Mouse (Mus musculus): ENCODE data around the gene Dus3l. TPM values are rescaled to one million over a fixed set of nuclear protein-coding genes. Genes with fewer than 3 reads are reported as not detected.

Dus3l gene
- total and polyA plus RNA-seq, 3 experiments = 38.9 to 70.5 TPM; not detected in 1

DNA sequence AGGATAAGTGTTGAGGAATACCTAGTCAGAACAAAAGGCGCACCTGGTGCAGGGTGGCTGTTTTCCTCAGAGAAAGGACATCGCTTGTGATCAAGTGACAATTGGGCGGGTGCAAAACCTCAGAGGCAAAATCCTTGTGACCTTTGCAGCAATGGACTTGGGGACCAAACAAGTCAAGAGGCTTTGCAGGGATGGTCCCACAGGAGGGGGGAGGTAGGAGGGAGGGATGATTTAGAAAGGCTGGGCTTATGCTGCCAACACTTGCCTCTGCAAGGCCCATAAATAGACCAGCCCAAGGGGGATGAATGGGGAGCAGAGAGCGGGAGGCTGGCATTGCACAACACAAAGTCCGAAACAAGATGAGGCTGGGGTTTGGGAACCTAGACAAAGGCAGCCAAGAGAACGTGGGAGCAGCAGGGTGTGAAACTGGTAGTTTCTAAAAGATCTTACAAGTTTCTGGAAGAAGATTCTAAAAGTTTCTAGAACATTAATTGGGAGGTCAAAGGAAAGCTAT lies 54.5 kb downstream of the Dus3l start:
- Histone ChIP-seq H3K27me3 (ENCODE audit: control insufficient read depth in 1 of 2, insufficient read depth in 2 of 2, low read length in 2 of 2) (no peaks in the 10 kb centered on the region), H3K4me1 (ENCODE audit: control insufficient read depth in 1 of 2, insufficient read depth in 2 of 2, low read length in 2 of 2) (no peaks in the 10 kb centered on the region), H3K27ac (ENCODE audit: control insufficient read depth, low read depth, low read length) (no peak overlapping the region), H3K4me3 (ENCODE audit: control insufficient read depth in 1 of 2, insufficient read depth in 1 of 2, low read depth in 2 of 2, low read length in 2 of 2) (no peak overlapping the region), H3K9ac (ENCODE audit: control insufficient read depth, low read depth, low read length, poor library complexity, severe bottlenecking) (no peak overlapping the region), H3K36me3 (ENCODE audit: control insufficient read depth in 1 of 2, insufficient read depth in 2 of 2, low read length in 2 of 2) (peaks cover 0 to 2% of the 10 kb centered on the region in 2 experiments; a peak in 1 of 4 replicates), H3K9me3 (replicated peaks; ENCODE audit: insufficient read depth, low read length) (no peaks in the 10 kb centered on the region), H3K79me2 (ENCODE audit: control insufficient read depth, insufficient read depth, low read length, poor library complexity) (no peaks in the 10 kb centered on the region)
- no peak for TF ChIP-seq GATA1 (IDR thresholded peaks at IDR 0.05; ENCODE audit: low read depth, low read length)
- TF ChIP-seq ZNF384 (IDR thresholded peaks at IDR 0.05; ENCODE audit: low read depth, low read length) = no peak
- TF ChIP-seq CHD2 (IDR thresholded peaks at IDR 0.05; ENCODE audit: low read length) = no peak
- no peak for TF ChIP-seq MEF2A (IDR thresholded peaks at IDR 0.05; ENCODE audit: extremely low read depth, insufficient replicate concordance, low read depth, low read length, poor library complexity, severe bottlenecking)
- no peak for TF ChIP-seq CTCF (IDR thresholded peaks at IDR 0.05 in 2 of 3, conservative IDR thresholded peaks at IDR 0.05 in 1 of 3; ENCODE audit: control insufficient read depth in 1 of 3, insufficient read depth in 1 of 3, low read depth in 2 of 3, low read length in 3 of 3, poor library complexity in 1 of 3, severe bottlenecking in 1 of 3)
- no peak for TF ChIP-seq MYC (IDR thresholded peaks at IDR 0.05; ENCODE audit: low read depth, low read length)
- no peak for TF ChIP-seq TCF12 (IDR thresholded peaks at IDR 0.05; ENCODE audit: low read depth, low read length)
- no peak for TF ChIP-seq USF1 (IDR thresholded peaks at IDR 0.05; ENCODE audit: low read depth, low read length)
- no peak for TF ChIP-seq ZKSCAN1 (IDR thresholded peaks at IDR 0.05; ENCODE audit: low read depth, low read length)
- no peak for TF ChIP-seq TAL1 (IDR thresholded peaks at IDR 0.05; ENCODE audit: low read length)
- no peak for DNase-seq (ENCODE audit: low read depth, low spot score)

Other genes starting within 250 kb of the Dus3l start
- gene Gm20219, start 210.4 kb upstream of the Dus3l start, total RNA-seq (2012; rRNA removed) = 0.62 and 0.65 TPM in 2 replicates
- 1 to 10 TPM in 1 of 2 experiments, not detected in 1; 3.1 TPM for gene Gm20219, start 210.4 kb upstream of the Dus3l start, polyA plus RNA-seq (2012; ENCODE audit: insufficient read depth in 1 of 2, insufficient read length in 2 of 2, low read depth in 1 of 2, low replicate concordance in 2 of 2, missing spikeins in 1 of 2)
- gene Safb2, start 180.2 kb upstream of the Dus3l start, total RNA-seq (2012; rRNA removed) = 61.6 and 66.5 TPM in 2 replicates
- gene Safb2, start 180.2 kb upstream of the Dus3l start, polyA plus RNA-seq (2012; ENCODE audit: insufficient read depth in 1 of 2, insufficient read length in 2 of 2, low read depth in 1 of 2, low replicate concordance in 2 of 2, missing spikeins in 1 of 2) = 100 to 1,000 TPM; 217 to 741 TPM
- 87.3 and 103 TPM in 2 replicates for gene Safb, start 179.9 kb upstream of the Dus3l start, total RNA-seq (2012; rRNA removed)
- 100 to 1,000 TPM in 1 of 2 experiments, not detected in 1; 203 TPM for gene Safb, start 179.9 kb upstream of the Dus3l start, polyA plus RNA-seq (2012; ENCODE audit: insufficient read depth in 1 of 2, insufficient read length in 2 of 2, low read depth in 1 of 2, low replicate concordance in 2 of 2, missing spikeins in 1 of 2)
- gene 2410015M20Rik, start 155.0 kb upstream of the Dus3l start, total RNA-seq (2012; rRNA removed) = 281 and 334 TPM in 2 replicates
- gene 2410015M20Rik, start 155.0 kb upstream of the Dus3l start, polyA plus RNA-seq (2012; ENCODE audit: insufficient read depth in 1 of 2, insufficient read length in 2 of 2, low read depth in 1 of 2, low replicate concordance in 2 of 2, missing spikeins in 1 of 2) = 100 to 1,000 TPM in 1 of 2 experiments, not detected in 1; 274 TPM
- 3,804 and 3,914 TPM in 2 replicates for gene Rpl36, start 151.3 kb upstream of the Dus3l start, total RNA-seq (2012; rRNA removed)
- gene Rpl36, start 151.3 kb upstream of the Dus3l start, polyA plus RNA-seq (2012; ENCODE audit: insufficient read depth in 1 of 2, insufficient read length in 2 of 2, low read depth in 1 of 2, low replicate concordance in 2 of 2, missing spikeins in 1 of 2) = 1,000 to 10,000 TPM in 1 of 2 experiments, not detected in 1; 2,385 TPM
- gene Lonp1, start 137.9 kb upstream of the Dus3l start, total RNA-seq (2012; rRNA removed) = 162 and 203 TPM in 2 replicates
- gene Lonp1, start 137.9 kb upstream of the Dus3l start, polyA plus RNA-seq (2012; ENCODE audit: insufficient read depth in 1 of 2, insufficient read length in 2 of 2, low read depth in 1 of 2, low replicate concordance in 2 of 2, missing spikeins in 1 of 2) = 100 to 1,000 TPM; 197 to 296 TPM
- 0.33 and 0.46 TPM in 2 replicates for gene Catsperd, start 136.6 kb upstream of the Dus3l start, total RNA-seq (2012; rRNA removed)
- 1 to 10 TPM in 1 of 2 experiments, not detected in 1; 1.1 TPM for gene Catsperd, start 136.6 kb upstream of the Dus3l start, polyA plus RNA-seq (2012; ENCODE audit: insufficient read depth in 1 of 2, insufficient read length in 2 of 2, low read depth in 1 of 2, low replicate concordance in 2 of 2, missing spikeins in 1 of 2)
- gene Ranbp3, start 91.5 kb upstream of the Dus3l start, total RNA-seq (2012; rRNA removed) = 123 and 137 TPM in 2 replicates
- gene Ranbp3, start 91.5 kb upstream of the Dus3l start, polyA plus RNA-seq (2012; ENCODE audit: insufficient read depth in 1 of 2, insufficient read length in 2 of 2, low read depth in 1 of 2, low replicate concordance in 2 of 2, missing spikeins in 1 of 2) = 100 to 1,000 TPM in 1 of 2 experiments, not detected in 1; 150 TPM
- 226 and 249 TPM in 2 replicates for gene Ndufa11, start 47.0 kb upstream of the Dus3l start, total RNA-seq (2012; rRNA removed)
- 100 to 1,000 TPM in 1 of 2 experiments, not detected in 1; 351 TPM for gene Ndufa11, start 47.0 kb upstream of the Dus3l start, polyA plus RNA-seq (2012; ENCODE audit: insufficient read depth in 1 of 2, insufficient read length in 2 of 2, low read depth in 1 of 2, low replicate concordance in 2 of 2, missing spikeins in 1 of 2)
- 1.7 and 2.6 TPM in 2 replicates for gene Vmac, start 46.7 kb upstream of the Dus3l start, total RNA-seq (2012; rRNA removed)
- gene Vmac, start 46.7 kb upstream of the Dus3l start, polyA plus RNA-seq (2012; ENCODE audit: insufficient read depth in 1 of 2, insufficient read length in 2 of 2, low read depth in 1 of 2, low replicate concordance in 2 of 2, missing spikeins in 1 of 2) = 1 to 10 TPM in 1 of 2 experiments, not detected in 1; 8.0 TPM
- gene Nrtn, start 7.2 kb upstream of the Dus3l start, total RNA-seq (2012; rRNA removed) = 5.6 and 10.9 TPM in 2 replicates
- gene Nrtn, start 7.2 kb upstream of the Dus3l start, polyA plus RNA-seq (2012; ENCODE audit: insufficient read depth in 1 of 2, insufficient read length in 2 of 2, low read depth in 1 of 2, low replicate concordance in 2 of 2, missing spikeins in 1 of 2) = 10 to 100 TPM in 1 of 2 experiments, not detected in 1; 11.8 TPM
- 1.0 and 1.3 TPM in 2 replicates for gene Prr22, start 5.5 kb downstream of the Dus3l start, total RNA-seq (2012; rRNA removed)
- 1 to 10 TPM in 1 of 2 experiments, not detected in 1; 5.5 TPM for gene Prr22, start 5.5 kb downstream of the Dus3l start, polyA plus RNA-seq (2012; ENCODE audit: insufficient read depth in 1 of 2, insufficient read length in 2 of 2, low read depth in 1 of 2, low replicate concordance in 2 of 2, missing spikeins in 1 of 2)
- gene Rfx2, start 66.3 kb downstream of the Dus3l start, total RNA-seq (2012; rRNA removed) = 7.5 and 8.7 TPM in 2 replicates
- 10 to 100 TPM in 1 of 2 experiments, not detected in 1; 29.2 TPM for gene Rfx2, start 66.3 kb downstream of the Dus3l start, polyA plus RNA-seq (2012; ENCODE audit: insufficient read depth in 1 of 2, insufficient read length in 2 of 2, low read depth in 1 of 2, low replicate concordance in 2 of 2, missing spikeins in 1 of 2)
- not detected in 2 replicates for gene Acsbg2, start 109.7 kb downstream of the Dus3l start, total RNA-seq (2012; rRNA removed)
- gene Acsbg2, start 109.7 kb downstream of the Dus3l start, polyA plus RNA-seq (2012; ENCODE audit: insufficient read depth in 1 of 2, insufficient read length in 2 of 2, low read depth in 1 of 2, low replicate concordance in 2 of 2, missing spikeins in 1 of 2) = not detected
- gene 1700061G19Rik, start 110.7 kb downstream of the Dus3l start, total RNA-seq (2012; rRNA removed) = 0.26 and 0.27 TPM in 2 replicates
- gene 1700061G19Rik, start 110.7 kb downstream of the Dus3l start, polyA plus RNA-seq (2012; ENCODE audit: insufficient read depth in 1 of 2, insufficient read length in 2 of 2, low read depth in 1 of 2, low replicate concordance in 2 of 2, missing spikeins in 1 of 2) = under 1 TPM in 1 of 2 experiments, not detected in 1; 0.68 TPM
- gene Mllt1, start 170.7 kb downstream of the Dus3l start, total RNA-seq (2012; rRNA removed) = 21.7 and 25.0 TPM in 2 replicates
- gene Mllt1, start 170.7 kb downstream of the Dus3l start, polyA plus RNA-seq (2012; ENCODE audit: insufficient read depth in 1 of 2, insufficient read length in 2 of 2, low read depth in 1 of 2, low replicate concordance in 2 of 2, missing spikeins in 1 of 2) = 10 to 100 TPM in 1 of 2 experiments, not detected in 1; 63.0 TPM
- not detected in 2 replicates for gene Acer1, start 217.4 kb downstream of the Dus3l start, total RNA-seq (2012; rRNA removed)
- gene Acer1, start 217.4 kb downstream of the Dus3l start, polyA plus RNA-seq (2012; ENCODE audit: insufficient read depth in 1 of 2, insufficient read length in 2 of 2, low read depth in 1 of 2, low replicate concordance in 2 of 2, missing spikeins in 1 of 2) = under 1 TPM in 1 of 2 experiments, not detected in 1; 0.03 TPM
- 177 TPM in 2 replicates for gene Clpp, start 225.5 kb downstream of the Dus3l start, total RNA-seq (2012; rRNA removed)
- gene Clpp, start 225.5 kb downstream of the Dus3l start, polyA plus RNA-seq (2012; ENCODE audit: insufficient read depth in 1 of 2, insufficient read length in 2 of 2, low read depth in 1 of 2, low replicate concordance in 2 of 2, missing spikeins in 1 of 2) = 100 to 1,000 TPM in 1 of 2 experiments, not detected in 1; 178 TPM
- gene Alkbh7, start 232.6 kb downstream of the Dus3l start, total RNA-seq (2012; rRNA removed) = 22.5 and 26.4 TPM in 2 replicates
- gene Alkbh7, start 232.6 kb downstream of the Dus3l start, polyA plus RNA-seq (2012; ENCODE audit: insufficient read depth in 1 of 2, insufficient read length in 2 of 2, low read depth in 1 of 2, low replicate concordance in 2 of 2, missing spikeins in 1 of 2) = 10 to 100 TPM in 1 of 2 experiments, not detected in 1; 18.9 TPM
- gene Pspn, start 235.3 kb downstream of the Dus3l start, total RNA-seq (2012; rRNA removed) = not detected in 2 replicates
- 1 to 10 TPM in 1 of 2 experiments, not detected in 1; 1.0 TPM for gene Pspn, start 235.3 kb downstream of the Dus3l start, polyA plus RNA-seq (2012; ENCODE audit: insufficient read depth in 1 of 2, insufficient read length in 2 of 2, low read depth in 1 of 2, low replicate concordance in 2 of 2, missing spikeins in 1 of 2)
- 116 and 145 TPM in 2 replicates for gene Gtf2f1, start 246.5 kb downstream of the Dus3l start, total RNA-seq (2012; rRNA removed)
- 100 to 1,000 TPM in 1 of 2 experiments, not detected in 1; 171 TPM for gene Gtf2f1, start 246.5 kb downstream of the Dus3l start, polyA plus RNA-seq (2012; ENCODE audit: insufficient read depth in 1 of 2, insufficient read length in 2 of 2, low read depth in 1 of 2, low replicate concordance in 2 of 2, missing spikeins in 1 of 2)
- 0.08 TPM in 1 of 2 replicates, not detected in the other for gene Gm17949, start 246.7 kb downstream of the Dus3l start, total RNA-seq (2012; rRNA removed)
- under 1 TPM in 1 of 2 experiments, not detected in 1; 0.13 TPM for gene Gm17949, start 246.7 kb downstream of the Dus3l start, polyA plus RNA-seq (2012; ENCODE audit: insufficient read depth in 1 of 2, insufficient read length in 2 of 2, low read depth in 1 of 2, low replicate concordance in 2 of 2, missing spikeins in 1 of 2)

Measured in MEL (cell line).